Mouse (Mus musculus): Measurements from ENCODE around the gene Gars.

DNA sequence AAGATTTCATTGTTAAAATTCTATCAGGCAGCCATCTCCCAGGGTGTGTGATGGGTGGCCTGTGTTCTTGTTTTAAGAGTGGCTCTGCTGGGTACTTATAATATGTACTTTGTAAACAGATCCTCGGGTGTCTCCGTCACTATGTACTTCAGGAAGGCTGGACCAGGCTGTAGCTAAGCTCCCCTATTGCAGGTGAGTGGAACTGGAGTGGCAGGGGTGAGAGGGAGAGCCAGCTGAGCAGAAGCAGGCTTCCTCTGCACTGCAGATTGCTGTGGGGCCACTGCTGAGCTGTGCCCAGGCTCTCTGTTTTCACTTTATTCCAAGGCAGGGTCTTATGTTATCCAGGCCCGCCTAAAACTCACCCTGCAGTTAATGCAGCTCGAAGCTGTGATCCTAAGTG is 35.4 kb upstream of the Gars start:
- no peak for TF ChIP-seq CTCF (IDR thresholded peaks at IDR 0.05 in 2 of 3, conservative IDR thresholded peaks at IDR 0.05 in 1 of 3; ENCODE audit: control insufficient read depth in 1 of 3, insufficient read depth in 1 of 3, low read depth in 2 of 3, low read length in 3 of 3, poor library complexity in 1 of 3, severe bottlenecking in 1 of 3)
- TF ChIP-seq GABPA (IDR thresholded peaks at IDR 0.05; ENCODE audit: low read depth, low read length), result no peak
- TF ChIP-seq CHD2 (IDR thresholded peaks at IDR 0.05; ENCODE audit: low read length), result no peak
- no peak for TF ChIP-seq ZKSCAN1 (IDR thresholded peaks at IDR 0.05; ENCODE audit: low read depth, low read length)
- TF ChIP-seq MEF2A (IDR thresholded peaks at IDR 0.05; ENCODE audit: extremely low read depth, insufficient replicate concordance, low read depth, low read length, poor library complexity, severe bottlenecking), result no peak
- TF ChIP-seq MAX (IDR thresholded peaks at IDR 0.05; ENCODE audit: low read length), result no peak
- no peak for TF ChIP-seq MXI1 (IDR thresholded peaks at IDR 0.05; ENCODE audit: low read depth, low read length)
- no peak for TF ChIP-seq CHD1 (IDR thresholded peaks at IDR 0.05; ENCODE audit: low read depth, low read length)
- no peak for TF ChIP-seq POLR2A (IDR thresholded peaks at IDR 0.05; ENCODE audit: control insufficient read depth in 1 of 2, insufficient read depth in 1 of 2, low read depth in 1 of 2, low read length in 2 of 2, poor library complexity in 1 of 2)
- TF ChIP-seq GATA1 (IDR thresholded peaks at IDR 0.05; ENCODE audit: low read depth, low read length), result no peak
- TF ChIP-seq EP300 (IDR thresholded peaks at IDR 0.05; ENCODE audit: low read depth in 1 of 2, low read length in 2 of 2), result no peak
- no peak for TF ChIP-seq ETS1 (IDR thresholded peaks at IDR 0.05; ENCODE audit: low read depth, low read length)

All from MEL (cell line).